Mouse (Mus musculus) heart, adult 2 months (tissue): ENCODE measurements around the gene Scrn3.

Source experiments
- CTCF ChIP-seq: fragments of 200-600 bp; IDR thresholded peaks from 2 replicates; pipeline ENCODE4 v1.8.1; 2022; ENCODE audit warnings: antibody characterized with exemption, mild to moderate bottlenecking, moderate library complexity
- POLR2A ChIP-seq: fragments of 200-500 bp; IDR thresholded peaks from 2 replicates; pipeline ENCODE4 v1.6.1; 2011; ENCODE audit warnings: mild to moderate bottlenecking, low read depth, low read length, control low read depth; ENCODE audit not compliant: insufficient read depth

- TF ChIP-seq POLR2A (no peak), CTCF (no peak)
These were observed 42.7 kb upstream of the Scrn3 start for GRCm38 (mm10) chr2:73269666-73270065.
